Mouse (Mus musculus) forebrain, postnatal 0 days (tissue): Measurements from ENCODE around the gene Clic1. TPM values are rescaled to one million over a fixed set of nuclear protein-coding genes. Genes with fewer than 3 reads are reported as not detected.
A peak's percentile ranks its signal among the peaks of the same experiment; 100 is the strongest.

Source experiments
- ATAC-seq: fragments of 200-750 bp; cut with Nextera tagmentation; 2 replicates; pipeline ENCODE4 v1.8.0; 2017; ENCODE audit warnings: mild to moderate bottlenecking, moderate library complexity
- DNase-seq: peaks from one replicate; pipeline ENCODE4 v3.0.0-alpha.2; 2015
- H3K27ac ChIP-seq: fragments of 300-500 bp; sonication (generic); 2 replicates; pipeline ENCODE4 v1.5.1; 2014; ENCODE audit warnings: low read depth, mild to moderate bottlenecking, antibody characterized with exemption, low read length, moderate library complexity, mixed read lengths
- H3K27me3 ChIP-seq: fragments of 300-500 bp; sonication (generic); 2 replicates; pipeline ENCODE4 v1.6.1; 2014; ENCODE audit warnings: mild to moderate bottlenecking, low read length, mixed read lengths; ENCODE audit not compliant: insufficient read depth
- H3K36me3 ChIP-seq: fragments of 300-500 bp; sonication (generic); 2 replicates; pipeline ENCODE4 v1.6.1; 2014; ENCODE audit warnings: mild to moderate bottlenecking, moderate library complexity; ENCODE audit not compliant: insufficient read depth
- H3K4me1 ChIP-seq: fragments of 300-500 bp; sonication (generic); 2 replicates; pipeline ENCODE4 v1.6.1; 2014; ENCODE audit warnings: antibody characterized with exemption; ENCODE audit not compliant: insufficient read depth
- H3K4me2 ChIP-seq: fragments of 300-500 bp; sonication (generic); 2 replicates; pipeline ENCODE4 v1.6.1; 2014; ENCODE audit warnings: low read depth, mild to moderate bottlenecking, moderate library complexity
- H3K4me3 ChIP-seq: fragments of 300-500 bp; sonication (generic); 2 replicates; pipeline ENCODE4 v1.5.1; 2014; ENCODE audit warnings: low read depth, low read length, mixed read lengths
- H3K9ac ChIP-seq: fragments of 300-500 bp; sonication (generic); 2 replicates; pipeline ENCODE4 v1.6.1; 2014; ENCODE audit warnings: mild to moderate bottlenecking
- H3K9me3 ChIP-seq: fragments of 300-500 bp; sonication (generic); 2 replicates; pipeline ENCODE4 v1.6.1; 2016; ENCODE audit warnings: low read length
- CTCF ChIP-seq: sonication (generic); IDR thresholded peaks from 2 replicates; pipeline ENCODE4 v1.5.1; 2016; ENCODE audit warnings: antibody characterized with exemption, control low read depth, low read depth
- WGBS: fragments of 180-500 bp; shearing (Covaris S2); extraction: QIAGEN DNeasy Blood & Tissue Kit; methylation state at CpG from one replicate; pipeline ENCODE4 v1.1.7; 2014; 5-methylcytosine and 5-hydroxymethylcytosine counted together
- polyA plus RNA-seq: library from polyadenylated mRNA; unstranded; fragments of >200 nt; fragmentation: Nextera tagmentation; extraction: Ambion mirVana; gene quantifications from 2 replicates; pipeline ENCODE4 v1.2.1, GENCODE M21; 2015
- total RNA-seq: library from RNA; depleted of rRNA; stranded (reverse); fragments of >200 nt; gene quantifications from 2 replicates; pipeline ENCODE4 v1.2.3, GENCODE M21; 2014

Gene Clic1
- total and polyA plus RNA-seq, 2 experiments from 2014 or later: 26.8 to 47.9 TPM

- peak; percentile 82 for TF ChIP-seq CTCF
- no peaks in the 10 kb centered on the region for H3K9me3 ChIP-seq
- DNase-seq: peak; percentile 90
- H3K9ac ChIP-seq: peak within 1 kb of the TSS; percentile 65
- ATAC-seq: peak; percentile 90
- peak within 1 kb of the TSS; percentile 83 for H3K4me2 ChIP-seq
- H3K36me3 ChIP-seq: peaks cover 13% of the 10 kb centered on the region
- H3K4me1 ChIP-seq: peaks cover 9% of the 10 kb centered on the region; the same call in 1 of the 2 replicates
- H3K27ac ChIP-seq: peak within 1 kb of the TSS; percentile 86
- 1% methylated on average over 57 of the region's 57 CpGs for WGBS
- peak within 1 kb of the TSS; percentile 79 for H3K4me3 ChIP-seq
- H3K27me3 ChIP-seq: no peaks in the 10 kb centered on the region
These were observed 9.4 kb downstream of the Clic1 start, which contains the start of gene Ddah2 for GRCm38 (mm10) chr17:35058911-35059892. Gene Ddah2 (plus strand): TSS chr17:35059035.

GRCm38 (mm10) chr17:35060071-35060470 is 10.3 kb downstream of the Clic1 start:
- Histone ChIP-seq H3K36me3 (peaks cover 12% of the 10 kb centered on the region), H3K9ac (peak overlapping the region; percentile 65), H3K27ac (no peak overlapping the region), H3K9me3 (no peaks in the 10 kb centered on the region), H3K4me3 (peak overlapping the region; percentile 79), H3K27me3 (peaks cover 3% of the 10 kb centered on the region), H3K4me1 (peaks cover 12% of the 10 kb centered on the region; the same call in 1 of the 2 replicates), H3K4me2 (peak overlapping the region; percentile 83)
- ATAC-seq (no peak), DNase-seq (no peak)
- WGBS: 16% methylated on average over 14 of the region's 14 CpGs
- no peak for TF ChIP-seq CTCF

GRCm38 (mm10) chr17:35060737-35061297 is 11.1 kb downstream of the Clic1 start:
- 0 out of 2 replicates have a peak overlapping the region, but pooled peaks have one; percentile 65 for H3K9ac ChIP-seq
- H3K4me3 ChIP-seq: peak overlapping the region; percentile 79
- H3K27me3 ChIP-seq: peaks cover 4% of the 10 kb centered on the region
- peak overlapping the region; percentile 83 for H3K4me2 ChIP-seq
- ATAC-seq (no peak), DNase-seq (no peak)
- H3K27ac ChIP-seq: no peak overlapping the region
- no peaks in the 10 kb centered on the region for H3K9me3 ChIP-seq
- H3K36me3 ChIP-seq: peaks cover 12% of the 10 kb centered on the region
- WGBS: 63% methylated on average over 22 of the region's 22 CpGs
- no peak for TF ChIP-seq CTCF
- H3K4me1 ChIP-seq: peaks cover 16% of the 10 kb centered on the region; the same call in 1 of the 2 replicates

- no peak overlapping the region for H3K9ac ChIP-seq
- H3K4me2 ChIP-seq: no peak overlapping the region
- DNase-seq: no peak
- no peak for TF ChIP-seq CTCF
- WGBS: 84% methylated on average over 8 of the region's 8 CpGs
- no peak for ATAC-seq
- no peak overlapping the region for H3K27ac ChIP-seq
- H3K27me3 ChIP-seq: peaks cover 4% of the 10 kb centered on the region
- no peaks in the 10 kb centered on the region for H3K9me3 ChIP-seq
- H3K4me1 ChIP-seq: peaks cover 16% of the 10 kb centered on the region; the same call in 1 of the 2 replicates
- H3K4me3 ChIP-seq: no peak overlapping the region
- peaks cover 12% of the 10 kb centered on the region for H3K36me3 ChIP-seq
These were observed 11.5 kb downstream of the Clic1 start for GRCm38 (mm10) chr17:35061299-35061698.

GRCm38 (mm10) chr17:35063466-35063865 is 13.7 kb downstream of the Clic1 start:
- Histone ChIP-seq H3K27me3 (peaks cover 4% of the 10 kb centered on the region), H3K4me3 (no peak overlapping the region), H3K4me1 (peaks cover 16% of the 10 kb centered on the region; the same call in 1 of the 2 replicates), H3K27ac (no peak overlapping the region), H3K9ac (no peak overlapping the region), H3K9me3 (no peaks in the 10 kb centered on the region), H3K36me3 (peaks cover 12% of the 10 kb centered on the region), H3K4me2 (no peak overlapping the region)
- DNase-seq: no peak
- no peak for ATAC-seq
- 87% methylated on average over 3 of the region's 3 CpGs for WGBS
- no peak for TF ChIP-seq CTCF

GRCm38 (mm10) chr17:35064378-35064877 is 14.7 kb downstream of the Clic1 start:
- Histone ChIP-seq H3K4me3 (no peak overlapping the region), H3K9ac (no peak overlapping the region), H3K4me2 (no peak overlapping the region), H3K27ac (no peak overlapping the region), H3K9me3 (no peaks in the 10 kb centered on the region), H3K4me1 (peaks cover 16% of the 10 kb centered on the region; the same call in 1 of the 2 replicates), H3K27me3 (peaks cover 4% of the 10 kb centered on the region), H3K36me3 (peaks cover 12% of the 10 kb centered on the region)
- TF ChIP-seq CTCF: no peak
- WGBS: 39% methylated on average over 10 of the region's 10 CpGs
- no peak for ATAC-seq
- no peak for DNase-seq
